Mouse (Mus musculus) hindbrain, embryonic 11.5 days (tissue): ENCODE measurements around the gene Zfp827. TPM values are rescaled to one million over a fixed set of nuclear protein-coding genes. Genes with fewer than 3 reads are reported as not detected.

Experiments used
- ATAC-seq: fragments of 200-750 bp; cut with Nextera tagmentation; 2 replicates; pipeline ENCODE4 v1.8.0; 2017; ENCODE audit warnings: mild to moderate bottlenecking, moderate TSS enrichment, moderate library complexity; ENCODE audit not compliant: low FRiP score
- DNase-seq: peaks from one replicate; pipeline ENCODE4 v3.0.0-alpha.2; 2015; ENCODE audit warnings: low spot score
- H3K27ac ChIP-seq: fragments of 300-500 bp; sonication (generic); 2 replicates; pipeline ENCODE4 v1.5.1; 2014; ENCODE audit warnings: mild to moderate bottlenecking, low read depth, low read length
- H3K27me3 ChIP-seq: fragments of 300-500 bp; sonication (generic); 2 replicates; pipeline ENCODE4 v1.6.1; 2014; ENCODE audit warnings: mild to moderate bottlenecking, low read length, moderate library complexity, mixed read lengths; ENCODE audit not compliant: control insufficient read depth, insufficient read depth
- H3K36me3 ChIP-seq: fragments of 300-500 bp; sonication (generic); 2 replicates; pipeline ENCODE4 v1.6.1; 2014; ENCODE audit warnings: mild to moderate bottlenecking, low read length, moderate library complexity, mixed read lengths; ENCODE audit not compliant: control insufficient read depth, insufficient read depth
- H3K4me1 ChIP-seq: fragments of 300-500 bp; sonication (generic); replicated peaks from 2 replicates; pipeline ENCODE4 v1.6.1; 2014; ENCODE audit warnings: low read length, mixed read lengths; ENCODE audit not compliant: control insufficient read depth, insufficient read depth
- H3K4me2 ChIP-seq: fragments of 300-500 bp; sonication (generic); replicated peaks from 2 replicates; pipeline ENCODE4 v1.6.1; 2014; ENCODE audit warnings: mild to moderate bottlenecking, low read depth, low read length
- H3K4me3 ChIP-seq: fragments of 300-500 bp; sonication (generic); 2 replicates; pipeline ENCODE4 v1.5.1; 2014; ENCODE audit warnings: low read depth, low read length
- H3K9ac ChIP-seq: fragments of 300-500 bp; sonication (generic); 2 replicates; pipeline ENCODE4 v1.6.1; 2014; ENCODE audit warnings: low read depth, low read length
- H3K9me3 ChIP-seq: fragments of 300-500 bp; sonication (generic); 2 replicates; pipeline ENCODE4 v1.6.1; 2016; ENCODE audit warnings: low read length; ENCODE audit not compliant: control insufficient read depth
- WGBS: fragments of 180-500 bp; shearing (Covaris S2); extraction: QIAGEN DNeasy Blood & Tissue Kit; methylation state at CpG from one replicate; pipeline ENCODE4 v1.1.7; 2014; 5-methylcytosine and 5-hydroxymethylcytosine counted together
- polyA plus RNA-seq: library from polyadenylated mRNA; unstranded; fragments of >200 nt; fragmentation: Nextera tagmentation; extraction: Ambion mirVana; gene quantifications from 2 replicates; pipeline ENCODE4 v1.2.1, GENCODE M21; 2014

The Zfp827 gene
- 11.5 and 12.7 TPM in 2 replicates for polyA plus RNA-seq

- Histone ChIP-seq H3K27me3 (no peaks in the 10 kb centered on the region), H3K27ac (peak within 1 kb of the TSS; percentile 100), H3K9ac (peak within 1 kb of the TSS; percentile 99), H3K36me3 (no peaks in the 10 kb centered on the region), H3K4me3 (peak within 1 kb of the TSS; percentile 98), H3K9me3 (no peaks in the 10 kb centered on the region), H3K4me2 (peak within 1 kb of the TSS; percentile 86), H3K4me1 (peaks cover 4% of the 10 kb centered on the region; the same call in 1 of the 2 replicates)
- under 1% methylated on average over 32 of the region's 32 CpGs for WGBS
- DNase-seq: peak; percentile 90
- ATAC-seq: peak; percentile 67
Observed at GRCm38 (mm10) chr8:79027977-79028487, at the start of gene Zfp827. TSS of gene Zfp827 (plus strand) at chr8:79028437.

- DNase-seq (no peak), ATAC-seq (no peak)
- no peaks in the 10 kb centered on the region for H3K9me3 ChIP-seq
- no peaks in the 10 kb centered on the region for H3K4me1 ChIP-seq
- no peak overlapping the region for H3K27ac ChIP-seq
- H3K4me3 ChIP-seq: no peak overlapping the region
- H3K4me2 ChIP-seq: no peak overlapping the region
- H3K27me3 ChIP-seq: no peaks in the 10 kb centered on the region
- no peaks in the 10 kb centered on the region for H3K36me3 ChIP-seq
- H3K9ac ChIP-seq: no peak overlapping the region
Observed at GRCm38 (mm10) chr8:79004341-79004740, 23.9 kb upstream of the Zfp827 start.

GRCm38 (mm10) chr8:79015061-79015460 lies 13.2 kb upstream of the Zfp827 start:
- Histone ChIP-seq H3K9me3 (no peaks in the 10 kb centered on the region), H3K4me3 (no peak overlapping the region), H3K27me3 (no peaks in the 10 kb centered on the region), H3K4me1 (no peaks in the 10 kb centered on the region), H3K36me3 (no peaks in the 10 kb centered on the region), H3K9ac (no peak overlapping the region), H3K4me2 (no peak overlapping the region), H3K27ac (no peak overlapping the region)
- DNase-seq (no peak), ATAC-seq (no peak)
- 88% methylated on average over 5 of the region's 5 CpGs for WGBS

GRCm38 (mm10) chr8:79016076-79016475 lies 12.2 kb upstream of the Zfp827 start:
- H3K4me2 ChIP-seq: no peak overlapping the region
- ATAC-seq (no peak), DNase-seq (no peak)
- no peak overlapping the region for H3K27ac ChIP-seq
- H3K27me3 ChIP-seq: no peaks in the 10 kb centered on the region
- no peak overlapping the region for H3K4me3 ChIP-seq
- H3K4me1 ChIP-seq: no peaks in the 10 kb centered on the region
- no peaks in the 10 kb centered on the region for H3K36me3 ChIP-seq
- H3K9ac ChIP-seq: no peak overlapping the region
- 82% methylated on average over 4 of the region's 4 CpGs for WGBS
- no peaks in the 10 kb centered on the region for H3K9me3 ChIP-seq

GRCm38 (mm10) chr8:79016583-79016982 lies 11.7 kb upstream of the Zfp827 start:
- 48% methylated on average over 6 of the region's 6 CpGs for WGBS
- Histone ChIP-seq H3K27ac (no peak overlapping the region), H3K36me3 (no peaks in the 10 kb centered on the region), H3K4me2 (no peak overlapping the region), H3K27me3 (no peaks in the 10 kb centered on the region), H3K9ac (no peak overlapping the region), H3K4me3 (no peak overlapping the region), H3K4me1 (no peaks in the 10 kb centered on the region), H3K9me3 (no peaks in the 10 kb centered on the region)
- no peak for DNase-seq
- no peak for ATAC-seq

- no peak overlapping the region for H3K4me2 ChIP-seq
- no peaks in the 10 kb centered on the region for H3K9me3 ChIP-seq
- H3K9ac ChIP-seq: no peak overlapping the region
- DNase-seq (no peak), ATAC-seq (no peak)
- H3K36me3 ChIP-seq: no peaks in the 10 kb centered on the region
- H3K27me3 ChIP-seq: no peaks in the 10 kb centered on the region
- no peaks in the 10 kb centered on the region for H3K4me1 ChIP-seq
- no peak overlapping the region for H3K4me3 ChIP-seq
- no peak overlapping the region for H3K27ac ChIP-seq
- WGBS: 100% methylated on average over 1 of the region's 1 CpGs
Observed at GRCm38 (mm10) chr8:79023922-79024321, 4.3 kb upstream of the Zfp827 start.

GRCm38 (mm10) chr8:79027319-79027718 lies 918 bp upstream of the Zfp827 start:
- no peak for ATAC-seq
- Histone ChIP-seq H3K9me3 (no peaks in the 10 kb centered on the region), H3K4me3 (no peak overlapping the region; the same call in 1 of the 2 replicates), H3K9ac (no peak overlapping the region), H3K27ac (no peak overlapping the region), H3K36me3 (no peaks in the 10 kb centered on the region), H3K4me1 (peaks cover 3% of the 10 kb centered on the region; the same call in 1 of the 2 replicates), H3K27me3 (no peaks in the 10 kb centered on the region), H3K4me2 (peak overlapping the region; percentile 86; the same call in 1 of the 2 replicates)
- DNase-seq: peak; percentile 10
- WGBS: 30% methylated on average over 3 of the region's 3 CpGs

GRCm38 (mm10) chr8:79028541-79029395 lies 531 bp downstream of the Zfp827 start:
- peak overlapping the region; percentile 86 for H3K4me2 ChIP-seq
- DNase-seq (peak; percentile 71), ATAC-seq (peak; percentile 38)
- peak overlapping the region; percentile 100 for H3K27ac ChIP-seq
- peaks cover 4% of the 10 kb centered on the region; the same call in 1 of the 2 replicates for H3K4me1 ChIP-seq
- no peaks in the 10 kb centered on the region for H3K27me3 ChIP-seq
- no peaks in the 10 kb centered on the region for H3K9me3 ChIP-seq
- H3K36me3 ChIP-seq: no peaks in the 10 kb centered on the region
- H3K9ac ChIP-seq: peak overlapping the region; percentile 99
- WGBS: 0% methylated on average over 32 of the region's 56 CpGs
- peak overlapping the region; percentile 98 for H3K4me3 ChIP-seq
